Mouse (Mus musculus) cerebellum, adult (tissue): ENCODE measurements around the gene Sox5.

Experiments used
- ATAC-seq: cut with Nextera tagmentation; 2 replicates; pipeline ENCODE4 v1.9.2; 2017; ENCODE audit warnings: mild to moderate bottlenecking, moderate library complexity, mixed read lengths; ENCODE audit not compliant: insufficient number of reproducible peaks, low FRiP score, low TSS enrichment

The Sox5 gene

GRCm38 (mm10) chr6:144773736-144774135 is 8.0 kb downstream of the Sox5 start:
- no peak for ATAC-seq

- ATAC-seq = no peak
Observed at GRCm38 (mm10) chr6:144772985-144773384, 8.8 kb downstream of the Sox5 start.

DNA sequence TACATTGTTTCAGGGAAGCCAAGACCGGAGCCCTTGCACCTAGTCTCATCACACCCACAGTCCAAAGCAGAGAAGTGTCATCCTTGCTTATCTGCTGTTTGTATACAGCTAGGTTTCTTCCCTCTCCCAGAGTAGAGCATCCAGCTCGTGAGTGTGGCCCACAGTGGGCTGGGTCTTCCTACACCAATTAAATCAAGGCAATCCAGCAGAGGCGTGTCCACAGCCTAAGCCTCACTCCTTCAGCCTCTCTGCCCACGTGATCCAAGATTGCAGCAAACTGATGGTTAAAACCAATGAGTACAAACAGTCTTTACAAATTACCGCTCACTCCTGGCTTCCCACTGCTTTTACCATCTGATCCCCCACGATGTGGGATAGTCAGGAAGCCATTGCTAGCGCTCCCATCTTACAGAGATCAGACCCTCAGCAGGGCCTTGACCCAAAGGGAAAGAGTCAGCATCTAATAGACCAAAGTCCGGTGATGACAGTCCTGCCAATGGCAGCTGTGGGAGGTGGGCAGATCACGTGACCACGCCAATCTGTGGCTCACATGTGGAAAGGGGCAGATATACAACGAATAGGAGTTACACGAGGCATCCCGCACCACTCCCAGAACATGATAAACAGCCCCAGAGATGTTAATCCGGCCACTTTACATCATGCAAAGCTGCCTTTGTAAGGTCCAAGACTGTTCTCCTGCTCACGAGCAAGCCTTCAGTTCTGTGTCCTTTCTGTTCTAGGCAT is 9.4 kb downstream of the Sox5 start:
- no peak for ATAC-seq

DNA sequence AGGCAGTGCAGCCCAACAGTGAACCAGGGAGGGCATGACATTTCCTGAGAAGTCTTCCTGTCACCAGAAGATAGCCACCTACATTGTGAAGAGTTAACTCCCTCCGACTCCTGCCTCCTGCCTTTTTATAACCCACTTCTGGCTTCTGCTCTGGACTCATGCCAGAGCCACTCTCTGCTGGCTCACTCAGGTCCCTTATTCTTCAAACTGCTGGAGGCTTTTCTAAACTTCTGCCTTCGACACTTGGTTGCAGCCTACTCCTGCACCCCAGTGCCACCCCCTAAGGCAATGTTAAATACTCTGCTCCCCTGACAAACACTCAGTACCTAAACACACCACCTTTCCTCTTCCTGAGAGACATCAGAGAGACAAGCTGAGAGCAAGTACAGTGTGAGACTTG is 12.7 kb downstream of the Sox5 start:
- no peak for ATAC-seq

- ATAC-seq = no peak
Observed at GRCm38 (mm10) chr6:144761902-144762301, 19.9 kb downstream of the Sox5 start.

- no peak for ATAC-seq
Observed at GRCm38 (mm10) chr6:144759193-144759592, 22.6 kb downstream of the Sox5 start.

GRCm38 (mm10) chr6:144757414-144757813 is 24.4 kb downstream of the Sox5 start:
- no peak for ATAC-seq

- ATAC-seq = no peak
Observed at GRCm38 (mm10) chr6:144756444-144756843, 25.3 kb downstream of the Sox5 start.

DNA sequence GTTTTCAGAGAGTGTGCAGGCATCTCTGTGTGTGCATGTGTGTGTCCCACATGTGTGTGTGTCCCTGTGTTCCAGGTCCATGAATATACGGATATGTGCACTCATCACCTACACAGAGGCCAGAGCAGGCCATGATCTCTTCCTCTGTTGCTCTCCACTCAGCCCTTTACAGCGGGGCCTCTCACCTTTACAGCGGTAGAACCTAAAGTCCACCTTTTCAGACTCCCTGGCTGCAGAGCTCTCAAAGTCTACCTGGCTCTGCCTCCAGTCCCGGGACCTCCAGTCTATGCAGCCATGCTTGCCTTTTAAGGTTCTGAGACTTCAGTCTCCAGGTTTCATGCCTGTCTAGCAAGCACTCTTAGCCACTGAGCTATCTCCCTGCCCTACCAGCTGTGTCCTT is 26.5 kb downstream of the Sox5 start:
- no peak for ATAC-seq

GRCm38 (mm10) chr6:144754366-144754765 is 27.4 kb downstream of the Sox5 start:
- ATAC-seq = no peak

GRCm38 (mm10) chr6:144753963-144754296 is 27.8 kb downstream of the Sox5 start:
- no peak for ATAC-seq

GRCm38 (mm10) chr6:144753225-144753962 is 28.4 kb downstream of the Sox5 start:
- ATAC-seq = no peak

GRCm38 (mm10) chr6:144751581-144751980 is 30.2 kb downstream of the Sox5 start:
- ATAC-seq = no peak

DNA sequence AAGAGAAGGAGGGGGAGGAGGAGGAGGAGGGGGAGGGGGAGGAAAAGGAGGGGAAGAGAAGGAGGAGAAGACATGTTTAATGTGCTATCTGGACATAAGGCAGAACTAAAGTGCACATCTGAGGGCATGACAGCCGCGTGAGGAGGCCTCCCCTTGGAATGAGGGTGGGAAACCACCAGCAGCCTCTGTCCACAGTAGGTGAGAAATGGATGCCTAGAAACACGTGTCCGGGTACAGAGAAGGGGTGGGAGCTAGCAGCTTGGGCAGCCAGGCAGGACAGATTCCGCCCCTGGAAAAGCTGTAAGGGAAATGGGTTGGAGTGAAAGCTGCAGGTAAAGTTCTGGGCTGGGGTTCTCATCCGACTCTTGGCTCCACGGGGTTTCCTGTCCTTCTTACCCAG is 31.6 kb downstream of the Sox5 start:
- no peak for ATAC-seq

- ATAC-seq = no peak
Observed at GRCm38 (mm10) chr6:144746436-144746835, 35.3 kb downstream of the Sox5 start.

GRCm38 (mm10) chr6:144742559-144742958 is 39.2 kb downstream of the Sox5 start:
- no peak for ATAC-seq

GRCm38 (mm10) chr6:144741080-144741655 is 40.6 kb downstream of the Sox5 start:
- ATAC-seq = no peak

DNA sequence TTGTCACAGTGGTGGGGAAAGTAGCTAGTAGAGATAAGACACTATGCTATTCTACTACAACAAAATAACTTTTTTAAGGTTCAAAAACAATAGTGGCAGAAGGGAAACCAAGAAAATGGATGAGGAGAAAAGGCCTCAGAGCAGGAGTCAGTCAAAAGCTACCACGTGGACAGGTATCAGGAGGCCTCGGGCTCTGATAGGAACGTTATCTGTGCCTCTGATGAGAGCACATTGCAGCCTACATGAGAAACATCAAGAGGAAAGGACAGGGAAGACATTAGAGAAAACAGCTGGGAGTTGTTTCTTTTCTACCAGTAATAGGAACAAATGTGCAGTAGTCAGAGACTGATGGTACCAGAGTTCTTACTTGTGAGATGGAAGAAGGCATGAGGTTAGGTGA is 41.4 kb downstream of the Sox5 start:
- ATAC-seq = no peak

- no peak for ATAC-seq
Observed at GRCm38 (mm10) chr6:144739753-144740152, 42.0 kb downstream of the Sox5 start.

DNA sequence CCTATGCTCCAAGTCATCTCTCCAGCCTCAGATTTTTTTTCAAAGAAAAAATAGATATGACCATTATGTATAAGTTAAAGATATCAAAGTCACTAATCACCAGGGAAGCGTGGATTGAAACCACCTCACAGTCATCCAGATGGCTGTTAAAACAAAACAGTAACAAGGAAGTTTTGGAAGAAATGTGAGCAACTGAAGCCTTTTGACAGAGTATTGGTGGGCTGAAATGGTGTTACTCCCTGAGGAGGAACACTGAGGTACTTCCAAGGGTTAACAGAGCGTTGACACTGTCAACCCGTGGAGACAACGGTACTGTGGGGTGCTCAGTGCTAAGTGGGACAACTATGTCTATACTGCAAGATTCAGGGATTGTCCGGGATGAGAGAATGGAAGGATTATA is 44.0 kb downstream of the Sox5 start:
- ATAC-seq = no peak

DNA sequence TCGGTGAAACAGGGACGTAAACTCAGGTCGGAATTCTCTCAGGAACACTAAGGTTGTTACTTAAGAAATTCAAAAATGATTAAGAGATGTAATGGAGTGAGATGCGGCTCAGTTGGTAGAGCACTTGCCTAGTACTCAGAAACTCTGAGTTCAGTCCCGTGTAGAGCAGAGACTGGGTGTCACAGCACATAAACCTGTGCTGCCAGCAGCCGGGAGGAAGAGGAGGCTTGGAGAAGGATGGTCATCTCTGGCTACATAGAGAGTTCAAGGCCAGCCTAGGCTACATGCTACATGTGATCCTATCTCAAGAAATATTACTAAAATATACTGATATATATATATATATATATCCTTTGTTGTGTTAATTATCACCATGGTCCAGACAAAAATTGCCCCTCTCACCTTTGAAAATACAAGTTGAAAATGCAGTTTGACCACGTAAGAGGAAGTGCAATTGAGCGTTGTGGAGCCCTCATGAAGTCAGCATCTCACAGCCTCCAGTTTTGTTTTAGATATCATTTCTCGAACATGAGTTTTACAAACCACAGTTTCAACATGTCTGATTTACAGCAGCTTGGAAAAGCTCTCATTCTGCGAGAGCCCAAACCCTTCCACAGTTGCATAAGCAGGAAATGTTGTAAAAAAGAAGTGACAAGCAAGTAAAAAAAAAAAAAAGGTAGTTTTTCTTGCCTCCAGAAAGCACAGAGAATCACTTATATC is 50.4 kb downstream of the Sox5 start:
- no peak for ATAC-seq
